Mouse (Mus musculus) midbrain, embryonic 11.5 days (tissue): ENCODE data around the gene Kctd21. TPM values are rescaled to one million over a fixed set of nuclear protein-coding genes. Genes with fewer than 3 reads are reported as not detected.

Experiments
- ATAC-seq: fragments of 200-750 bp; cut with Nextera tagmentation; 2 replicates; pipeline ENCODE4 v1.8.0; 2017; ENCODE audit warnings: moderate TSS enrichment, moderate library complexity; ENCODE audit not compliant: low FRiP score
- DNase-seq: peaks from one replicate; pipeline ENCODE4 v3.0.0; 2015; ENCODE audit warnings: low spot score; ENCODE audit errors: missing footprints
- H3K27ac ChIP-seq: fragments of 300-500 bp; sonication (generic); 2 replicates; pipeline ENCODE4 v1.5.1; 2014; ENCODE audit warnings: low read depth, low read length
- H3K27me3 ChIP-seq: fragments of 300-500 bp; sonication (generic); 2 replicates; pipeline ENCODE4 v1.6.1; 2014; ENCODE audit warnings: mild to moderate bottlenecking, low read length, moderate library complexity, mixed read lengths; ENCODE audit not compliant: control insufficient read depth, insufficient read depth
- H3K36me3 ChIP-seq: fragments of 300-500 bp; sonication (generic); 2 replicates; pipeline ENCODE4 v1.6.1; 2014; ENCODE audit warnings: mild to moderate bottlenecking, low read length, moderate library complexity, mixed read lengths; ENCODE audit not compliant: control insufficient read depth, insufficient read depth
- H3K4me1 ChIP-seq: fragments of 300-500 bp; sonication (generic); 2 replicates; pipeline ENCODE4 v1.6.1; 2014; ENCODE audit warnings: low read length; ENCODE audit not compliant: control insufficient read depth, insufficient read depth
- H3K4me2 ChIP-seq: fragments of 300-500 bp; sonication (generic); 2 replicates; pipeline ENCODE4 v1.6.1; 2014; ENCODE audit warnings: mild to moderate bottlenecking, moderate library complexity
- H3K4me3 ChIP-seq: fragments of 300-500 bp; sonication (generic); 2 replicates; pipeline ENCODE4 v1.5.1; 2014; ENCODE audit warnings: low read depth, low read length
- H3K9ac ChIP-seq: fragments of 300-500 bp; sonication (generic); 2 replicates; pipeline ENCODE4 v1.6.1; 2014; ENCODE audit warnings: low read length
- H3K9me3 ChIP-seq: fragments of 300-500 bp; sonication (generic); 2 replicates; pipeline ENCODE4 v1.6.1; 2016; ENCODE audit warnings: low read length; ENCODE audit not compliant: control insufficient read depth
- WGBS: fragments of 180-500 bp; shearing (Covaris S2); extraction: QIAGEN DNeasy Blood & Tissue Kit; methylation state at CpG from one replicate; pipeline ENCODE4 v1.1.7; 2014; 5-methylcytosine and 5-hydroxymethylcytosine counted together
- polyA plus RNA-seq: library from polyadenylated mRNA; unstranded; fragments of >200 nt; fragmentation: Nextera tagmentation; extraction: Ambion mirVana; gene quantifications from 2 replicates; pipeline ENCODE4 v1.2.1, GENCODE M21; 2014

Gene Kctd21
- polyA plus RNA-seq: 4.6 and 5.8 TPM in 2 replicates

GRCm38 (mm10) chr7:97331726-97332666 lies at the start of gene Kctd21, which contains the start of gene Usp35:
TSS of gene Kctd21 (plus strand) at chr7:97332327.
TSS of gene Usp35 (minus strand) at chr7:97332020.
- DNase-seq (peak; percentile 99), ATAC-seq (peak; percentile 99)
- no peaks in the 10 kb centered on the region for H3K36me3 ChIP-seq
- WGBS: under 1% methylated on average over 66 of the region's 68 CpGs
- H3K27ac ChIP-seq: no peak within 1 kb of the TSS
- peak within 1 kb of the TSS; percentile 56 for H3K4me2 ChIP-seq
- H3K4me3 ChIP-seq: peak within 1 kb of the TSS; percentile 63
- H3K9ac ChIP-seq: peak within 1 kb of the TSS; percentile 71
- H3K9me3 ChIP-seq: no peaks in the 10 kb centered on the region
- H3K4me1 ChIP-seq: peaks cover 7% of the 10 kb centered on the region; the same call in 1 of the 2 replicates
- no peaks in the 10 kb centered on the region for H3K27me3 ChIP-seq

- no peaks in the 10 kb centered on the region for H3K9me3 ChIP-seq
- no peak overlapping the region for H3K4me2 ChIP-seq
- ATAC-seq (no peak), DNase-seq (peak; percentile 72)
- 56% methylated on average over 2 of the region's 2 CpGs for WGBS
- no peak overlapping the region for H3K27ac ChIP-seq
- H3K4me3 ChIP-seq: no peak overlapping the region
- no peaks in the 10 kb centered on the region for H3K27me3 ChIP-seq
- H3K4me1 ChIP-seq: no peaks in the 10 kb centered on the region
- H3K36me3 ChIP-seq: 0 out of 2 replicates have a peak, but pooled peaks cover 3% of the 10 kb centered on the region
- no peak overlapping the region for H3K9ac ChIP-seq
These were observed 35.1 kb upstream of the Kctd21 start for GRCm38 (mm10) chr7:97296986-97297385.

- H3K27me3 ChIP-seq: no peaks in the 10 kb centered on the region
- H3K27ac ChIP-seq: no peak overlapping the region
- 4% methylated on average over 2 of the region's 2 CpGs for WGBS
- no peak overlapping the region for H3K4me2 ChIP-seq
- no peaks in the 10 kb centered on the region for H3K9me3 ChIP-seq
- no peak overlapping the region for H3K9ac ChIP-seq
- ATAC-seq (peak; percentile 42; the same call in 1 of the 2 replicates), DNase-seq (peak; percentile 93)
- no peak overlapping the region for H3K4me3 ChIP-seq
- 0 out of 2 replicates have a peak, but pooled peaks cover 3% of the 10 kb centered on the region for H3K36me3 ChIP-seq
- no peaks in the 10 kb centered on the region for H3K4me1 ChIP-seq
These were observed 34.7 kb upstream of the Kctd21 start for GRCm38 (mm10) chr7:97297466-97297865.

GRCm38 (mm10) chr7:97298279-97298678 lies 33.8 kb upstream of the Kctd21 start:
- Histone ChIP-seq H3K9me3 (no peaks in the 10 kb centered on the region), H3K4me1 (no peaks in the 10 kb centered on the region), H3K27ac (no peak overlapping the region), H3K4me2 (no peak overlapping the region), H3K4me3 (no peak overlapping the region), H3K27me3 (no peaks in the 10 kb centered on the region), H3K9ac (no peak overlapping the region), H3K36me3 (0 out of 2 replicates have a peak, but pooled peaks cover 3% of the 10 kb centered on the region)
- 93% methylated on average over 2 of the region's 2 CpGs for WGBS
- ATAC-seq (no peak), DNase-seq (no peak)

GRCm38 (mm10) chr7:97298943-97299342 lies 33.2 kb upstream of the Kctd21 start:
- DNase-seq: no peak

GRCm38 (mm10) chr7:97300914-97301313 lies 31.2 kb upstream of the Kctd21 start:
- H3K27ac ChIP-seq: no peak overlapping the region
- peaks cover 8% of the 10 kb centered on the region for H3K36me3 ChIP-seq
- H3K4me3 ChIP-seq: no peak overlapping the region
- DNase-seq (peak; percentile 53), ATAC-seq (no peak)
- no peaks in the 10 kb centered on the region for H3K4me1 ChIP-seq
- H3K9me3 ChIP-seq: no peaks in the 10 kb centered on the region
- no peak overlapping the region for H3K9ac ChIP-seq
- H3K4me2 ChIP-seq: no peak overlapping the region
- 93% methylated on average over 2 of the region's 2 CpGs for WGBS
- no peaks in the 10 kb centered on the region for H3K27me3 ChIP-seq

More at GRCm38 (mm10) chr7:97298943-97299342, 33.2 kb upstream of the Kctd21 start:
- Histone ChIP-seq H3K27ac (no peak overlapping the region), H3K9me3 (no peaks in the 10 kb centered on the region), H3K27me3 (no peaks in the 10 kb centered on the region), H3K4me3 (no peak overlapping the region), H3K36me3 (0 out of 2 replicates have a peak, but pooled peaks cover 3% of the 10 kb centered on the region), H3K4me1 (no peaks in the 10 kb centered on the region), H3K9ac (no peak overlapping the region), H3K4me2 (no peak overlapping the region)
- ATAC-seq: no peak
- WGBS: 82% methylated on average over 6 of the region's 6 CpGs

GRCm38 (mm10) chr7:97301321-97301720 lies 30.8 kb upstream of the Kctd21 start:
- ATAC-seq (no peak), DNase-seq (peak; percentile 12)
- Histone ChIP-seq H3K4me1 (no peaks in the 10 kb centered on the region), H3K4me2 (no peak overlapping the region), H3K9ac (no peak overlapping the region), H3K27ac (no peak overlapping the region), H3K9me3 (no peaks in the 10 kb centered on the region), H3K4me3 (no peak overlapping the region), H3K36me3 (peaks cover 8% of the 10 kb centered on the region), H3K27me3 (no peaks in the 10 kb centered on the region)
- 82% methylated on average over 8 of the region's 8 CpGs for WGBS

- Histone ChIP-seq H3K27me3 (no peaks in the 10 kb centered on the region), H3K27ac (no peak overlapping the region), H3K9me3 (no peaks in the 10 kb centered on the region), H3K9ac (no peak overlapping the region), H3K4me3 (no peak overlapping the region), H3K36me3 (peaks cover 8% of the 10 kb centered on the region), H3K4me2 (no peak overlapping the region), H3K4me1 (no peaks in the 10 kb centered on the region)
- ATAC-seq: no peak
- no peak for DNase-seq
- WGBS: 90% methylated on average over 4 of the region's 4 CpGs
These were observed 29.9 kb upstream of the Kctd21 start for GRCm38 (mm10) chr7:97302261-97302660.

- ATAC-seq (no peak), DNase-seq (peak; percentile 51)
- Histone ChIP-seq H3K4me2 (no peak overlapping the region), H3K9me3 (no peaks in the 10 kb centered on the region), H3K27ac (no peak overlapping the region), H3K27me3 (no peaks in the 10 kb centered on the region), H3K4me3 (no peak overlapping the region), H3K9ac (no peak overlapping the region), H3K36me3 (peaks cover 8% of the 10 kb centered on the region), H3K4me1 (no peaks in the 10 kb centered on the region)
- WGBS: 83% methylated on average over 4 of the region's 4 CpGs
These were observed 29.3 kb upstream of the Kctd21 start for GRCm38 (mm10) chr7:97302876-97303275.
